ENCODE assay signal across 14 mouse cellular contexts in the genomic region with DNA sequence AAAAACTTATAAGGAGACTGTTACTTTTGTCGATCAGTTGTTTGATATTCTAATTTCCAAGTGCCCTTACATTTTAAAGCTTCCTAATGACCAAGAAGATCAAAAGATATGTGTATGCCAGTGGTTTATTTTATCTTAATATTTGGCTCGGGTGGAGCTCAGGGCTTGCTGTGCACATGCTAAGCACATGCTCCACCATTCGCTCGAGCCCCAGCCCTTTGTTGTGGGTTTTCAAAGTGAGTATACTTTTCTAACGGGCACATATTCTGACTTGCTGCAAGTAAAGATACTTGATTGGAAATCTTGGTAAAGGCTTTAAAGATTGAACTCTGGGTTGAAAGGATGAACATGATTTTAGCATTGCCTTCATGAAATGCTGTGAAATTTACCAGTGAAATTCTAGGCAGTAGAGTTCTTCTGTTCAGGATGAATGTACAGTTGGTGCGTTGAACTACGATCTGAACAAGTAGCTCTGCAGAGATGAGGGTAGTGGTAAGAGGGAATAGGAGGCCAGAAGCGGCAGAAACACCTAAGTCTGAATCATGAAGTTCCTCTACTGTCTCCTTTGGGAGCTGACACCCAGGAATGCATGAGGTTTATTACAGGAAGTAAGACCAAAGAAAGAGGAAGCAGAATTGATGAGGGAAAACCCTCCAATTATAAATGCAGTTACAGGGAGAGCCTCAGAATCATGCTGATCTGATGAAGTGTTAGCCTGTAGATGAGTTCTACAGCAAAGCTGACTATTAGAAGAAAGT.
DNase-seq lines count a peak whose midpoint lies in the region; ATAC-seq and TF ChIP-seq lines count a peak whose summit lies in the region.
"Had no signal": no experiment of that assay in that cellular context is flagged by ENCODE, and none has a peak within 500 bp of the region (broad histone marks: within the 10 kb centered on the region; RNA-seq: fewer than 3 reads in every experiment).

No protein-coding gene starts in this region.

- H3K27me3 ChIP-seq in heart, embryonic 10.5 days (ENCODE audit: insufficient read depth, poor library complexity, severe bottlenecking), result no peaks in the 10 kb centered on the region
- H3K27me3 ChIP-seq in thymus, adult 2 months (ENCODE audit: control insufficient read depth, insufficient read depth, low read length), result peaks cover 2% of the 10 kb centered on the region; the same call in 1 of the 2 replicates
- H3K27me3 ChIP-seq in myocyte (ENCODE audit: control insufficient read depth, insufficient read depth, insufficient read length), result no peaks in the 10 kb centered on the region
- H3K27me3 ChIP-seq in forebrain, embryonic 16.5 days (replicated peaks; ENCODE audit: control insufficient read depth, insufficient read depth, low read length), result no peaks in the 10 kb centered on the region
- H3K27me3 ChIP-seq in forebrain, embryonic 14.5 days (replicated peaks; ENCODE audit: control insufficient read depth, insufficient read depth, low read length), result no peaks in the 10 kb centered on the region
- H3K27me3 ChIP-seq: midbrain, embryonic 15.5 days had no signal

- no peak overlapping the region for H3K4me3 ChIP-seq in heart, embryonic 10.5 days
- no peak overlapping the region for H3K4me3 ChIP-seq in thymus, adult 2 months (ENCODE audit: control insufficient read depth, insufficient read depth, low read length)
- peak overlapping the region; percentile 52 for H3K4me3 ChIP-seq in myocyte
- no peak overlapping the region for H3K4me3 ChIP-seq in forebrain, embryonic 16.5 days (replicated peaks; ENCODE audit: low read length)
- no peak overlapping the region for H3K4me3 ChIP-seq in forebrain, embryonic 14.5 days (ENCODE audit: low read depth, low read length)
- H3K4me3 ChIP-seq: midbrain, embryonic 15.5 days had no signal

- no peak overlapping the region for H3K27ac ChIP-seq in heart, embryonic 10.5 days
- no peak overlapping the region for H3K27ac ChIP-seq in thymus, adult 2 months (ENCODE audit: control insufficient read depth, insufficient read depth, low read length)
- H3K27ac ChIP-seq in forebrain, embryonic 16.5 days (ENCODE audit: low read length), result no peak overlapping the region
- H3K27ac ChIP-seq in forebrain, embryonic 14.5 days (ENCODE audit: low read depth, low read length), result no peak overlapping the region
- H3K27ac ChIP-seq: midbrain, embryonic 15.5 days had no signal

- peak; percentile 14 for DNase-seq in heart, embryonic 10.5 days (ENCODE audit: low spot score)
- no peak for DNase-seq in heart, adult 9 months (ENCODE audit: low spot score in 2 of 2)
- DNase-seq in thymus, adult 2 months, result peak; percentile 29
- no peak for DNase-seq in thymus, adult 18-20 months
- DNase-seq in forebrain, embryonic 14.5 days (ENCODE audit: low spot score), result no peak
- no peak for DNase-seq in adrenal gland, adult (ENCODE audit: inconsistent age in 2 of 2, low spot score in 1 of 2)
- DNase-seq: adrenal gland, adult 8-10 months; kidney, postnatal 14 days; lung, postnatal 4 days; spleen, adult 18-20 months had no signal

- peaks cover 3% of the 10 kb centered on the region; the same call in 1 of the 2 replicates for H3K4me1 ChIP-seq in heart, embryonic 10.5 days
- peaks cover 8% of the 10 kb centered on the region for H3K4me1 ChIP-seq in thymus, adult 2 months (replicated peaks; ENCODE audit: control insufficient read depth, insufficient read depth, low read length)
- peaks cover 6% of the 10 kb centered on the region; the same call in 1 of the 2 replicates for H3K4me1 ChIP-seq in forebrain, embryonic 16.5 days (replicated peaks; ENCODE audit: control insufficient read depth, insufficient read depth, low read length)
- peaks cover 6% of the 10 kb centered on the region for H3K4me1 ChIP-seq in forebrain, embryonic 14.5 days (ENCODE audit: control insufficient read depth, insufficient read depth, low read length)

- H3ac ChIP-seq in myocyte (ENCODE audit: control insufficient read depth, insufficient read length), result no peak overlapping the region

- H3K9ac ChIP-seq in forebrain, embryonic 16.5 days (replicated peaks; ENCODE audit: low read depth, low read length), result no peak overlapping the region
- no peak overlapping the region for H3K9ac ChIP-seq in forebrain, embryonic 14.5 days (ENCODE audit: low read length)
- H3K9ac ChIP-seq: midbrain, embryonic 15.5 days had no signal

- H3K4me2 ChIP-seq in myocyte (ENCODE audit: low read depth), result peak overlapping the region; percentile 65
- no peak overlapping the region for H3K4me2 ChIP-seq in forebrain, embryonic 16.5 days (ENCODE audit: low read length)
- H3K4me2 ChIP-seq in forebrain, embryonic 14.5 days (ENCODE audit: low read length), result no peak overlapping the region

- H3K79me2 ChIP-seq in myocyte (ENCODE audit: control insufficient read depth, insufficient read depth), result peaks cover 70% of the 10 kb centered on the region

- ATAC-seq in forebrain, embryonic 16.5 days, result no peak
- no peak for ATAC-seq in forebrain, embryonic 14.5 days
- ATAC-seq: intestine, postnatal 0 days; midbrain, embryonic 15.5 days had no signal

- H3K9me3 ChIP-seq in heart, embryonic 10.5 days, result no peaks in the 10 kb centered on the region
- H3K9me3 ChIP-seq in forebrain, embryonic 16.5 days (ENCODE audit: control insufficient read depth, low read length), result no peaks in the 10 kb centered on the region
- no peaks in the 10 kb centered on the region for H3K9me3 ChIP-seq in forebrain, embryonic 14.5 days (replicated peaks; ENCODE audit: control insufficient read depth, low read length)
- H3K9me3 ChIP-seq: midbrain, embryonic 15.5 days had no signal

- no peak for TF ChIP-seq CTCF in thymus, adult 2 months (IDR thresholded peaks at IDR 0.05; ENCODE audit: borderline replicate concordance, control insufficient read depth, extremely low read depth, insufficient read depth, low read length, poor library complexity)

- no peak for TF ChIP-seq POLR2A in thymus, adult 2 months (IDR thresholded peaks at IDR 0.05; ENCODE audit: control insufficient read depth, extremely low read depth, insufficient read depth, low read length, poor library complexity)
- TF ChIP-seq POLR2A in myocyte (IDR thresholded peaks at IDR 0.05; ENCODE audit: insufficient read length, low read depth), result no peak

- WGBS in heart, embryonic 10.5 days, result 85% methylated on average over 8 of the region's 8 CpGs
- WGBS in thymus, adult 2 months, result 21% methylated on average over 8 of the region's 8 CpGs
- 86% methylated on average over 8 of the region's 8 CpGs for WGBS in forebrain, embryonic 16.5 days
- 85% methylated on average over 8 of the region's 8 CpGs for WGBS in forebrain, embryonic 14.5 days

- H3K36me3 ChIP-seq in heart, embryonic 10.5 days, result no peaks in the 10 kb centered on the region
- H3K36me3 ChIP-seq in thymus, adult 2 months (ENCODE audit: control insufficient read depth, insufficient read depth, low read length), result no peaks in the 10 kb centered on the region
- H3K36me3 ChIP-seq in myocyte (ENCODE audit: control insufficient read depth, insufficient read depth), result no peaks in the 10 kb centered on the region
- H3K36me3 ChIP-seq in forebrain, embryonic 16.5 days (ENCODE audit: control insufficient read depth, insufficient read depth), result no peaks in the 10 kb centered on the region
- H3K36me3 ChIP-seq in forebrain, embryonic 14.5 days (ENCODE audit: control insufficient read depth, insufficient read depth, low read length), result no peaks in the 10 kb centered on the region
- H3K36me3 ChIP-seq: midbrain, embryonic 15.5 days had no signal

TF ChIP-seq in myocyte, 11 proteins besides CTCF, POLR2A, EP300 and RAD21:
- TF ChIP-seq MAX (IDR thresholded peaks at IDR 0.05; ENCODE audit: low read depth) (no peak), TCF12 (IDR thresholded peaks at IDR 0.05; ENCODE audit: insufficient read depth, poor library complexity, severe bottlenecking) (no peak), POLR2AphosphoS2 (IDR thresholded peaks at IDR 0.05; ENCODE audit: insufficient read length, low read depth) (no peak), SRF (IDR thresholded peaks at IDR 0.05; ENCODE audit: control insufficient read depth, insufficient read length, low read depth) (no peak), E2F4 (IDR thresholded peaks at IDR 0.05; ENCODE audit: insufficient read depth) (no peak), CEBPB (IDR thresholded peaks at IDR 0.05; ENCODE audit: insufficient read depth, poor library complexity, severe bottlenecking) (no peak), TCF3 (IDR thresholded peaks at IDR 0.05; ENCODE audit: insufficient read length, low read depth) (no peak), MYOD1 (IDR thresholded peaks at IDR 0.05; ENCODE audit: control insufficient read depth in 1 of 3, insufficient read length in 2 of 3, low read depth in 2 of 3) (no peak), USF1 (IDR thresholded peaks at IDR 0.05; ENCODE audit: low read depth) (no peak), REST (IDR thresholded peaks at IDR 0.05; ENCODE audit: insufficient read depth, insufficient read length) (no peak), MYOG (IDR thresholded peaks at IDR 0.05; ENCODE audit: control insufficient read depth in 1 of 3, insufficient read depth in 1 of 3, insufficient read length in 2 of 3, low read depth in 2 of 3) (no peak)

Comparison
In these comparisons a context has a peak if more than half of its experiments do, and no peak if none do; other contexts are left out.
1. DNase-seq: peak in heart, embryonic 10.5 days (single experiment) and thymus, adult 2 months (single experiment); none in heart, adult 9 months (0 of 2), thymus, adult 18-20 months (0 of 2), forebrain, embryonic 14.5 days (single experiment) and adrenal gland, adult (0 of 2).